Mouse (Mus musculus) cerebellum, adult 2 months (tissue): Measurements from ENCODE around the gene Kif5c. TPM values are rescaled to one million over a fixed set of nuclear protein-coding genes. Genes with fewer than 3 reads are reported as not detected.

Experiments used
- DNase-seq, 2 experiments: peaks; one replicate each; pipeline ENCODE4 v3.0.0; 2021
- H3K27ac ChIP-seq: fragments of 200-500 bp; 2 replicates; pipeline ENCODE4 v1.5.1; 2012; ENCODE audit warnings: low read length, control low read depth, inconsistent platforms; ENCODE audit not compliant: insufficient read depth
- H3K27me3 ChIP-seq: fragments of 200-500 bp; 2 replicates; pipeline ENCODE4 v1.6.1; 2012; ENCODE audit warnings: inconsistent platforms, mild to moderate bottlenecking, low read length, moderate library complexity; ENCODE audit not compliant: control insufficient read depth, insufficient read depth
- H3K4me1 ChIP-seq: fragments of 200-500 bp; 2 replicates; pipeline ENCODE4 v1.6.1; 2011; ENCODE audit warnings: low read length; ENCODE audit not compliant: control insufficient read depth, insufficient read depth
- H3K4me3 ChIP-seq: fragments of 200-500 bp; replicated peaks from 2 replicates; pipeline ENCODE3; 2011; ENCODE audit warnings: mild to moderate bottlenecking, low read depth, low read length, control low read depth; ENCODE audit not compliant: insufficient read depth
- CTCF ChIP-seq: fragments of 200-500 bp; IDR thresholded peaks from 2 replicates; pipeline ENCODE4 v1.5.1; 2011; ENCODE audit warnings: low read depth, mild to moderate bottlenecking, control low read depth, low read length, moderate library complexity, borderline replicate concordance; ENCODE audit not compliant: insufficient read depth
- POLR2A ChIP-seq: fragments of 200-500 bp; IDR thresholded peaks from 2 replicates; pipeline ENCODE4 v1.6.1; 2011; ENCODE audit warnings: low read length, control low read depth, borderline replicate concordance; ENCODE audit not compliant: insufficient read depth
- WGBS: fragments of 180-500 bp; shearing (Covaris S2); methylation state at CpG from one replicate; pipeline ENCODE4 v1.1.7; 2018; 5-methylcytosine and 5-hydroxymethylcytosine counted together
- polyA plus RNA-seq: library from polyadenylated mRNA; depleted of rRNA; stranded (reverse); fragments of >200 nt; gene quantifications from 2 replicates; pipeline ENCODE4 v1.2.3, GENCODE M21; 2012; rRNA removed

Gene Kif5c
- polyA plus RNA-seq, 1 experiment: 257 TPM

DNA sequence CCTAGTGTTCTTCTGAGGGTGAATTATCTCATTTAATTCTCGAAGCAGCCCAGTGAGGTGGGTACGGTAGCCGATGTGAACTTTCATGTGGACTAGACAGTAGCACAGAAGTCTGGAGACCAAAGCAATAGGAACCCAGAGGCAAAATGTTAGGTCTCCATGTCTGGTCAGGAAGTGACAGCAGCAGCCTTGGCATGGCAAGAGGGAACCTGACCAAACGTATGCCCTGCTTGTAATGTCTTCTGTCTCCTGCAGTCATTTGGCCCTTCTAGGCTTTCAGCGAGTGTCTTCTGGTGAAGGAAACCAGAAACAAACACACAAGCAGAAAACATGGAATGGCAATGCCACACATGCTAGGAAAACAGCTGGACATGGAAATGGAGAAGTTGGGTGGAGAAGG lies 197.5 kb downstream of the Kif5c start:
- no peak for TF ChIP-seq POLR2A
- TF ChIP-seq CTCF: no peak
- Histone ChIP-seq H3K4me3 (no peak overlapping the region), H3K27ac (no peak overlapping the region), H3K4me1 (peaks cover 8% of the 10 kb centered on the region; the same call in 1 of the 2 replicates), H3K27me3 (no peaks in the 10 kb centered on the region; the same call in 1 of the 2 replicates)
- no peak for DNase-seq
- 85% methylated on average over 5 of the region's 5 CpGs for whole genome bisulfite sequencing

GRCm38 (mm10) chr2:49817151-49817550 lies 198.1 kb downstream of the Kif5c start:
- DNase-seq: no peak
- 82% methylated on average over 3 of the region's 3 CpGs for WGBS
- H3K27me3 ChIP-seq: no peaks in the 10 kb centered on the region; the same call in 1 of the 2 replicates
- TF ChIP-seq CTCF: no peak
- no peak for TF ChIP-seq POLR2A
- no peak overlapping the region for H3K27ac ChIP-seq
- peaks cover 3% of the 10 kb centered on the region; the same call in 1 of the 2 replicates for H3K4me1 ChIP-seq
- H3K4me3 ChIP-seq: no peak overlapping the region

DNA sequence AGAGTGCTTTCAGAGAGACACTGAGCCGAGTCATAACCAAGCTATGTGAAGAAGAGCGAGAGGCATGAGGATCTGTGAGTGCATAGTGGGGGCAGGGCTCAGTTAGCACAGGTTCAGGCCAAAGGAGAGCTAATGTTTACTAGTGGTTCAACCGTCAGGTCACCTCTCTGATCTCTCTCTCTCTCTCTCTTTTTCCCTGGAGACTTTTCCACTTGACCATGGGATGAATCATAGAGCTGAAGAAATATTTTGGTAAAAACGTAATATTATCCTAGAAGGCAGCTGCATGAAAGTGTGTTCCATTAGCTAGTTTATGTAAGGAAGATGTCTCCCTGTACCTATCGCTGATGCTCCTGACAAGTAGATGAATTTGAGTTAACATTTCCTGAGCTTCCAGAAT lies 199.0 kb downstream of the Kif5c start:
- no peak for DNase-seq
- no peak overlapping the region for H3K27ac ChIP-seq
- H3K27me3 ChIP-seq: no peaks in the 10 kb centered on the region; the same call in 1 of the 2 replicates
- TF ChIP-seq POLR2A (no peak), CTCF (no peak)
- no peaks in the 10 kb centered on the region for H3K4me1 ChIP-seq
- 95% methylated on average over 5 of the region's 5 CpGs for WGBS
- H3K4me3 ChIP-seq: no peak overlapping the region

GRCm38 (mm10) chr2:49822312-49822711 lies 203.2 kb downstream of the Kif5c start:
- 97% methylated on average over 1 of the region's 1 CpGs for WGBS
- H3K4me3 ChIP-seq: no peak overlapping the region
- DNase-seq: no peak

More at GRCm38 (mm10) chr2:49822312-49822711, 203.2 kb downstream of the Kif5c start:
- no peak overlapping the region for H3K27ac ChIP-seq
- TF ChIP-seq CTCF (no peak), POLR2A (no peak)
- no peaks in the 10 kb centered on the region for H3K27me3 ChIP-seq
- no peaks in the 10 kb centered on the region for H3K4me1 ChIP-seq

Other genes starting within 250 kb of the Kif5c start
- gene Epc2, start 167.8 kb upstream of the Kif5c start, polyA plus RNA-seq: 22.1 and 22.2 TPM in 2 replicates
- 7.5 and 10.7 TPM in 2 replicates for gene Lypd6b, start 168.4 kb downstream of the Kif5c start, polyA plus RNA-seq